Mouse (Mus musculus) adrenal gland, postnatal 36 days (tissue): ENCODE data around the gene Ctsh. TPM values are rescaled to one million over a fixed set of nuclear protein-coding genes. Genes with fewer than 3 reads are reported as not detected.
A peak's percentile ranks its signal among the peaks of the same experiment; 100 is the strongest.
"Not testable (repeated sequence)": the region's sequence is repeated elsewhere in the genome, so short reads cannot be mapped to it uniquely, and the experiment has no call there.

Experiments
- DNase-seq, 2 experiments: peaks; one replicate each; pipeline ENCODE4 v3.0.0; 2021; ENCODE audit warnings: mixed read lengths in 1 of 2
- long read RNA-seq, 2 experiments: library from polyadenylated mRNA; stranded (forward); transcript quantifications; one replicate each; pipeline ENCODE4 v2.0.0; 2021; ENCODE audit warnings: borderline sequencing depth in 2 of 2
- total RNA-seq, 2 experiments: library from RNA; stranded (reverse); gene quantifications; 2 replicates each; pipeline ENCODE4 v1.2.3; 2021

The Ctsh gene
- total RNA-seq = 100 to 1,000 TPM; 128 to 170 TPM
- long read RNA-seq, experiment 1, transcript Ctsh-201 (12 exons, 1,617 nt) = major isoform, 88 of 103 reads
- long read RNA-seq, experiment 1, partial matches to known transcripts = 7 of 103 reads
- long read RNA-seq, experiment 1, other reads (novel, unspliced or antisense) = 6 of 103 reads
- long read RNA-seq, experiment 2, transcript Ctsh-201 (12 exons, 1,617 nt) = major isoform, 46 of 57 reads
- long read RNA-seq, experiment 2, partial matches to known transcripts = 4 of 57 reads
- long read RNA-seq, experiment 2, other reads (novel, unspliced or antisense) = 7 of 57 reads

DNA sequence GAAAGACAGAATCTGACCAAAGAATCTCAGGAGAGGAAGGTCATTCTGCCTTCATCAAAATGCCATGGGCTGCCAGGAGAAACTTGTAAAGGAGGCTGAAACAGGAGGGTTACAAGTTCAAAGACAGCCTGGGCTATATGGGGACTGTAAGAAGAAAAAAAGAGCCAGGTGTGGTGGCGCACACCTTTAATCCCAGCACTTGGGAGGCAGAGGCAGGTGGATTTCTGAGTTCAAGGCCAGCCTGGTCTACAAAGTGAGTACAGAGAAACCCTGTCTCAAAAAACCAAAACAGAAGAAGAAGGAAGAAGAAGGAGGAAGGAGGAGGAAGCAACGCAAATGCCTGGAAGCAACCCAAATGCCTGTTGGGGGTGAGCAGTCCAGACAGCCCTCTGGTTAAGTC is at the start of gene Ctsh:
Gene Ctsh (plus strand): TSS at position 301 of the 400 bp plus-strand sequence.
- no peak for DNase-seq

GRCm38 (mm10) chr9:90006432-90006831 is 47.5 kb upstream of the Ctsh start:
- DNase-seq = no peak

DNA sequence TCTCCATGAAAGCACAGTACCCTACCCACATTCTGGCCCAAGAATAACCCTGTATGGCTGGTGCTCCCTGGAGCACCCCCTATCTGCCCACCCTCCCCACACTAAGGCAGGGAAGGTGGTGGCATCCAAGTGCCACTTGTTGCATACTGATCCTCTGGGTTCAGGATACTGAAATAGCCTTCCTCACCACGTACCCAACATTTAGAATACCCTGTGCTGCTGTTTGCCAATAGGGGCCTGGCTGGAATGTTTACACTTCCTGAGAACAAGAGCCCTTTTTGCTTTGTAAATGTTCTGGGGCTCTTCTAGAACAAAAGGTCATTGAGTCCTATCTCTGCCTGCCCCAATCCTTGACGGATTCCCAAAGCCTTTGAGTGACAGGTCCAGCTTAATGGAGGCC is 46.9 kb upstream of the Ctsh start:
- DNase-seq = no peak

DNA sequence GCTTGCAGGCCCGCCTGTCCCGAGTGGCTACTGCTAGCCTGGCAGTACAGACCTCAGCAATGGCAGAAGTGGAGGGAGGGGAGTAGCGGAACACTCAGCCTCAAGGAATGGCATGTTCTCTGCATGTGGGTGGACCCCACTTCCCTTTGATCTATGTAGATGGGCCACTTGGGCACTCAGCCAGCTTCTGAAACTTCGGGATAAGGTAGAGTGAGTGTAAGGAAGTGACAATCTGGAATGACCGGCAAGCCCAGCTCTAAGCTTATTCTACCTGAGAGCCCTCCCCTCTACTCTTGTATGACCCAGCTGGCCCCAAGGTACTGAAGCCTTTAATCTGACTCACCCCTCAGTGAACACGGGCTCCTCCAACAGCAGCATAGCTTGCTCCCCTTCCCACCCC is 45.8 kb upstream of the Ctsh start:
- DNase-seq = no peak

DNA sequence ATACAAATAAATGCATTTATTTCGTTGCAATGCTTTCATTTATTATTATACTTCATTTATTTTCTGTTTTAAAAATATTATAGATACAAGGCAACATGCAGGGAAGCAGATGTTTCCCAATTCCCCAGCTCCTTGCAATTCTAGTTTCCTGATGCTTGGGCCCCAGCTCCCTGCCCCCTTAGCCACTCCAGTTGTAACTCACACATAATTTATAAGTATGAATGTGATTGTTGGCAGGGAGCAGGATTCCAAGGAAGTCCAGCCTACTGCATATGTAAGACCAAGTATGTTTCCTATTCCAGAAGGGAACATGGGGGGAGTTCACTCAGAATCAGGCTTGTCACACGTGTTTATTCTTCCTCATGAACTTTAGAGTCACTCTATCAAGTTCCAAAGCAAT is 42.1 kb upstream of the Ctsh start:
- no peak for DNase-seq

GRCm38 (mm10) chr9:90014649-90015048 is 39.3 kb upstream of the Ctsh start:
- no peak for DNase-seq

- DNase-seq = no peak
Measured at GRCm38 (mm10) chr9:90016204-90016603, 37.7 kb upstream of the Ctsh start.

DNA sequence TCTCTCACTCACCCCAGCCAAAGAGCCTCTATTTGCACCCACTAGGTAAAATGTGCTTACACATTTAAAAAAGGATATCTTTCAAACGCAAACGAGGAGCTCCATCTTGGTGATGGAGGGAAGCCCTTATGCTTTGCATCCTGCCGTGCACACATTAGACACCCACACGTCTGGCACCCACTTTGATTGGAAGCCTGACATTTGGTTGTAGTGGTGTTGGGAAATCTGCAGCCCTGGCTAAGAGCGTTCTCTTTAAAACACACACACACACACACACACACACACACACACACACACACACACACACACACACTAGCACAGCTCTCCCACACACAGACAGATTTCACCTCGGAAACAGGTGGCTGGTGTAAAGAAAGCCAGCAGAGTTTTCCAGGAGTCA is 33.1 kb upstream of the Ctsh start:
- no peak for DNase-seq

DNA sequence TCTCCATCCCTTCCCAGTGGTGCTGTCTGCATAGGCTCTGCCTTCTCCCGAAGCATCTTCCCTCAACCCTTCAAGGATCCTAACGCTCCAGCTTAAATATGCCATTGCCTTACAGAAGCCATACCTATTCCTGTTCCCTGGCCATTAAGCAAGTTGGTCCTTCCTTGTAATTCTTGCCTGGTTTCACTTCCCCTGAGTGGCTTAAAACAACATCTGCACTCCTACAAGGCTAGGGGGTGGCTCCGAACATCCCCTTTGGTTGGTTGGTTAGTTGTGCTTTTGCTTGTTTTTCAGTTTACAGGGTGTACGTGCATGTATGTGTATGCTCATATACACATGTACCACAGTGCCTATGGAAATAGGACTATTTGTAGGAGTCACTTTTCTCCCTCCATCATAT is 32.5 kb upstream of the Ctsh start:
- DNase-seq = no peak

GRCm38 (mm10) chr9:90027709-90028108 is 26.2 kb upstream of the Ctsh start:
- no peak for DNase-seq

DNA sequence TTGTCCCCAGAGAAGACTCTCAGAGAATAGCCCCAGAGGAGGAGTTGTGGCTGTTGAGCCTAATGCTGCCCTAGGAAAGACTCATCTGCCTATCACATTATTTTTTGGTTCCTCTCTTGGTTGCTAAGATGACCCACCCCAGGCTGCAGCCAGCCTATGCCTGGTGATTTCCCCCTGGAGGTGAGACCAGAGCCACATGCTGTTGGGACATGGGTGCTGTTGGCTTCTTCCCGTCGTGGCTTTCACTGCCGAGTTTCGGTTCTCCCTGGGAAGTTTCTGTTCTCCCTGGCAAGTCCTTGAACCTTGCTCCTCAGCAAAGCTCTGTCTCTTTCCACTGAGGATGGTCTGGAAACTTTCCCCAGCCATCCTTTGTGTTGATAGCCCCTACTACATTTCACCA is 20.0 kb upstream of the Ctsh start:
- DNase-seq = peak; percentile 12 to 15

GRCm38 (mm10) chr9:90035168-90035567 is 18.8 kb upstream of the Ctsh start:
- DNase-seq = no peak

DNA sequence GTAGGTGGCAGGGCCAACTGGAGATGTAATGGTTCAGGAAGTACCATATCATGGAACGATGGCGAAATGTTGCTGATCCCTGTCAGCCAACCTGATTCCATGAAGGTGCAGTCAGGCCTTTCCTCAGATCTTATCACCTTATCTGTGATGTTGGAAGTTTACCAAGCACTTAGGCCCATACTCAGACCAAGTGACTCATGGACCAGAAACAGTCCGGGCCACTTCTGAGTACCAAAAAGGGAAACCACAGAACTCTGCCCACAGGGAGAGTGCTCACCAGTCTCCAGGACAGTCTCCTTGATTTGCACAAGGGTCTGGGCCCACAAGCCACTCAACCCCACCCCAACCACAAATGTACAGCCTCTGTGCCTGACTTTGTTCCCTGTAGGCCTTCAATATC is 18.2 kb upstream of the Ctsh start:
- no peak for DNase-seq

DNA sequence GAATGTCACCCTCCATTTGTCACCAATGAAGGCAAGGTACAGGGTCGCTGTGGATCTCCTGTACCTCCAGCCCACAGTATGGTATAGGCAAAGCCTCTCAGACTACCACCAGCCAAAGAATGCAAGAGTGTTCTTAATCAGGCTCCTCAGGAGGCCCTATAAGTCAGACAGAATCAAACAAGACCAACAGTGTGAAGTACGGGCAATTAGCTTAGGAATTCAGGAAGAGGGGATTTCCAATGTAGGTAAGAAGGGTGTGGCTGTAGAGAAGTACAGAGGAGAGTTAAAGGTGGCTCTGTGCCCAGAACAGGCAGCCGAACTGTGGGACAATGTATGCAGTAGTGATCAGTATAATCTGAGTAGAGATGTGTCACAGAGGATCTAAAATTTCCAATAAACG is 17.6 kb upstream of the Ctsh start:
- no peak for DNase-seq

DNA sequence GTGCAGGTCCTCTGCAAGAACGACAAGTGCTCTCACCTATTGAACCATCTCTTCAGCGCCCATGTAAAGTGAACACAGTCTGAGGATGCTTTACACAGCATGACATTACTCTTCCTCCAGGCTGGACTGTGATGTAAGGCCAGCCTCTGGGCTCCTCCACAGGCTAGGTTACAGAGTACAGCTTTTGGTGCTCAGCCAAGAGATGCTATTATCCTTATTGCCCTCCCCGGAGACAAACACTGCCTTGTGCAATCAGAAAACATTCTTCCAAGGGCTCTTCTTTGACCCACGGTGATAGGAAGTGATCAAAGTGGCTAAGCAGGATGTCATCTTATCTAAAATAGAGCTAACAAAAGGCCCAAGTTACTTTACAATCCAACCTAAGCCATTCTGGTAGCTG is 15.4 kb upstream of the Ctsh start:
- DNase-seq = no peak

DNA sequence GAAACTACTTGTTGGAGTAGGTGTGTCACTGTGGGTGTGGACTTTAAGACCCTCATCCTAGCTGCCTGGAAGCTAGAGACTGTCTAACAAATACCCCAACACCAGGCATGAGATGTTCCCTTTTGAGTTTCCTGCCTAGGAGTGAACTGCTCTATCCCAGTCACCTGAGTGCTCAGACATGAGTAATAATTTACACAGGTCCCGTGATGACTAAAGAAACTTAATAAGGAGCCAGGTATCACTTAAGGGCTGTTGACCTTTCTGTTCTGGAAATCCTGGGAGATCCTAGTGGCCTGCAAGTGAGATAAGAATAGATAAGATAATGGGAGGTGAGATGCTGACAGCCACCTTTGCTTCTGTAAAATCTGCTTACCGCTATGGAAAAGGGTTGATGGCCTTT is 13.0 kb upstream of the Ctsh start:
- no peak for DNase-seq

GRCm38 (mm10) chr9:90041556-90041955 is 12.4 kb upstream of the Ctsh start:
- DNase-seq = no peak

DNA sequence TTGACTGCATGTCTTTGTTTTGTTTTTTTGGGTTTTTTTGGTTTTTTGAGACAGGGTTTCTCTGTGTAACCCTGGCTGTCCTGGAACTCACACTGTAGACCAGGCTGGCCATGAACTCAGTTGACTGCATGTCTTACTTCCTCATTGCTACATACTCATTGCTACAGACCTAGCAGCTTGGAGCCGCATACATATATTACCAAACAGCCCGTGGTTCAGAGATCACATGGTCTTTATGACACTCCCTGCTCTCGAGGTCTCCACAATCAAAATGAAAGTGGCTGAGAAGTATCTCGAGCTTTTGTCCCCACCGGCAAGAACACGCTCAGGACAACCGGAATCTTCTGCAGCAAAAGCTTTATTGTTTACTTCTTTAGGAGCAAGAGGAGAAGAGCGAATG is 11.0 kb upstream of the Ctsh start:
- not testable (repeated sequence) for DNase-seq

GRCm38 (mm10) chr9:90045191-90045590 is 8.8 kb upstream of the Ctsh start:
- no peak for DNase-seq

DNA sequence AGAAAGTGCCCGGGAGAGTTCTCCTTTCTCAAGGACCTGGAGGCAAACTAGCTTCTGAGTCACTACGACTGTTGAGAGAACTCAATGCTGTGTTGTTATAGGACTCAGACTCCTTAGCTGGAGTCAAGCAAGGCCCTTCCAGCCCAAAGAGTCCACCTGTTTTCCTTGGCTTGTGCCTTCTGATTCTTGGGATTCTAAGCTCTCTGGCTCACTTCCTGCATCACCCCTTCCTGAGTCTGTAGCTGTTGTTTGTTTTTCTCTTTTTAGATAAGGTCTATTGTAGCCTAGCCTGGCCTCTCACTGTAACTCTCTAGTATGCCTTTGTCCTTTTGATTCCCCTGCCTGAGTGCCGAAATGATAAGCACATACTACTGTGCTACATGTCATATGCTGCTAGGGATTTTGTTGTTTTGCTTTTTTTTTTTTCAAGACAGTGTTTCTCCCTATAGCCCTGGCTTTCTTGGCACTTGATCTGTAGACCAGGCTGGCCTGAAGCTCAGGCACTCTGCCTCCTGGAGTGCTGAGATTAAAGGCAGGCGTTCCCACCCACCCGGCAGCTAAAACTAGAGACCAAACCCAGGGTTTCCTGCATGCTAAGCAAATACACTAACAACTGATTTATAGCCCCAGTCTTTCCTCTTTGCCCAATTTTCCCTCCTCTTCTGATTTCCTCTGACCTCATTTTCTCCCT is 5.9 kb upstream of the Ctsh start:
- no peak for DNase-seq

- DNase-seq = peak; percentile 84 to 88
Measured at GRCm38 (mm10) chr9:90054371-90055145, 606 bp downstream of the Ctsh start.

DNA sequence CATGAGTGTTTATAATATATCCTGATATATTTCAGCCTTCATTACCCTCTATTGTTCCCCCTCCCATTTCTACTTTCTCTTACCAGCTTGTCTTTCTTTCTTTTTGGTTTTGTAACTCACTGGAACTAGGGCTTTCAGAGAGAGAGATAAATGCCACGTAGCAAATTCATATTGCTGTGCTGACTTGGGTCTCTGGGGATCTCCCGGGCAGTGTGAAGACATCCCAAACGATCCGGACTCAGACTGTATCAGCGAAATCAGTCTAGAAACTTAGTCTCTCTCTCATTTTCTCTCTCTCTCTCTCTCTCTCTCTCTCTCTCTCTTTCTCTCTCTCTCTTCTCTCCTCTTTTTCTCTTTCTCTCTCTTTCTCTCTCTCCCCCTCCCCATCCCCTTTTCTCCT is 1.5 kb downstream of the Ctsh start:
- DNase-seq = no peak

DNA sequence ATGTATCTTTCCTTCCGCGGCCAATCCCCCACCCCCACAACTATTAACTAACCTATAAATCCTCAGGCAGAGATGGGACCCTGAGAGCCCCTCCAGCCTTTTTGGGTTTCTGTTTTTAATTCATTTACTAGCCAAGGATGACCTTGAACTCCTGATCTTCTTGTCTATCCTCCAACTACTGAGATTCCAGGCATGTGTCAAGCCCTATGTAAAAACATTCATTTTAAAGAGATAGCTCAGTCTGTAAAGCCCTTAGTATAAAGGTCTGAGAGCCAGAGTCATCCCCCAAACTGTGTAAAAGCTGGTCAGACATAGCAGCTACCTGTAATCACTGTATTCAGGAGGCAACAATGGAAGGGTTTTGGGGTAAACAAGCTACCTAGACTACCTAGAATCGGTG is 2.0 kb downstream of the Ctsh start:
- no peak for DNase-seq
